Mouse (Mus musculus): Measurements from ENCODE around the gene Gm8978.
A peak's percentile ranks its signal among the peaks of the same experiment; 100 is the strongest.
"Not testable (repeated sequence)": the region's sequence is repeated elsewhere in the genome, so short reads cannot be mapped to it uniquely, and the experiment has no call there.

The Gm8978 gene

DNA sequence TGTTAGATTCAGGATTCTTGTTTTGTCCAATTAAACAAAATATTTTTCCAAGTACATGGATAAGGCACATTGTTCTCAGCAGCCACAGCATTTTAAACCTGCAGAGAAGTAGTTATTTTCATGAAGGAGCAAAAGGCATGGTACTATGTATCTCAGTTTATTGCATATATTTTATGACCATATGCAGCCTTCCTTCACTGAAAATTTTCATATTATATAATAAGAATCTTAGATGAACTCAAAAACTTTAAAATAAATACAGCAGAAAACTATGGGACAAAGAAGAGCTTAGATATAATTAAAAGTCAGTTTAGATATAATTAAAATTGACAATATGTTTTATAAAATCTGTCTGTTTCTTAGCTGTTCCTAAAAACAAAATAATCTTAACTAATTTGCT is at the start of gene Gm8978:
Gm8978 (minus strand) TSS at position 101 of the 400 bp plus-strand sequence.
- DNase-seq = not testable (repeated sequence)

DNA sequence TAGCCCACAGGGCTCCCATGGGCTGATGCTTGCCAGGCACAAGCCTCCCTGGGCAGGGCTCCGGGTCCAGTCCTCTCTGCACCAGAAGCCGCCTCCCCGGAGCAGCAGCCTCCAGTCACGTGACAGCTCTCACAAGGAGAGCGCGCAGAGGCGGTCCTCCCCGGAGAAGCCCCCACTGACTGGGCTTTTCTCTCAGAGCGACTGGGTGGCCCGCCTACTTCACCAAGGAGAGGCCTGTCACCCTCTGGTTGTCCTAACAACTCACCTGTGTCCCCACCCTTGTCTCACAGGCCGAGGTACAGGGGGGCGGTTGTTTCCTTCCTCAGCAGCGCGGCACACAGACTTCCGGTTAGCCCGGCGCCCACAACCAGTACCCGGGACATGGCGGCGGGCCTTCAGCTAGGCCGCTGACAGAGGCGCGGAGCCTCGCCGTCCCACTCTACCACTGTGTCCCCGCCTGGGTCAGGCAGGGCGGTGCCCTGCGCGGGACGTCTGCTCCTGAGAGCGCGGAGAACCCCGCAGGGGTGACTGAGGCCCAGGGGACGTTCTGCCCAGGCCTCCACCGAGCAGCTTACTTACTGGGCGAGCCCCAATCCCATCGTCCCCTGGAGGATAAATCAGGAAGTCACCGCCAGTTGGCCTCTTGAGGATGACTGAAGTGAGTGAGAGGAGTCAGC is 35.3 kb downstream of the Gm8978 start:
- DNase-seq = peak; percentile 63

DNA sequence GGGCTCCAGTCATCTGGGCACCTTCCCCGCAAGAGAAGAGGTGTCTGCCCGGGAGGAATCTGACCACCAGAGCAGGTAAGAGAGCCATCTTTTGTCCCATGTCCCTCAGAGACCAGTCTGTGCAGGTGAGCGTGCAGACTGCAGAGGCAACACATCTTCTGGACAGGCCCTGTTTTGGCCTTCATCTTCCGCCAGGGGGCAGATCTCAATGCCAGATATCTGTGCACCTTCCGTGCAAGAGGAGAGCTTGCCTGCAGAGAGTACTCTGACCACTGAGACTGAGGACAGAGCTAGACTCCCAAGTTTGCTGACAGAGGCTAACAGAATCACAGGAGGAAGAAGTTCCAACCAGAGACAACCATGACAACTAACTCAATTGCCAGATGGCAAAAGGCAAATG is 56.5 kb downstream of the Gm8978 start:
- DNase-seq = not testable (repeated sequence)

All from thymus, postnatal 14 days (tissue).